Comparison of ENCODE assay signal across 13 mouse cellular contexts in genomic region chr6:90812584-90812983, GRCm38 (mm10).
"Had no signal": no experiment of that assay in that cellular context is flagged by ENCODE, and none has a peak within 500 bp of the region (broad histone marks: within the 10 kb centered on the region; RNA-seq: fewer than 3 reads in every experiment).

No protein-coding gene starts in this region.

- H3K4me2 ChIP-seq: liver, embryonic 13.5 days; midbrain, embryonic 11.5 days; stomach, embryonic 15.5 days had no signal

- DNase-seq: kidney, adult 2 months; kidney, postnatal 25 days; liver, embryonic 13.5 days; lung, adult 2 months; lung, postnatal 14 days; lung, postnatal 4 days; midbrain, embryonic 14.5 days; retina, postnatal 1 day; spleen, adult 18-20 months; thymus, postnatal 36 days had no signal

- H3K36me3 ChIP-seq: liver, embryonic 13.5 days; stomach, embryonic 15.5 days had no signal

- H3K4me3 ChIP-seq: liver, embryonic 13.5 days; stomach, embryonic 15.5 days had no signal

- H3K4me1 ChIP-seq: liver, embryonic 13.5 days had no signal

- H3K9me3 ChIP-seq: liver, embryonic 13.5 days; stomach, embryonic 15.5 days had no signal

- H3K27me3 ChIP-seq: stomach, embryonic 15.5 days had no signal

- H3K27ac ChIP-seq: kidney, postnatal 0 days; liver, embryonic 13.5 days; stomach, embryonic 15.5 days had no signal

- H3K9ac ChIP-seq: liver, embryonic 13.5 days; stomach, embryonic 15.5 days had no signal
